Mouse (Mus musculus) right cerebral cortex, postnatal 4 days (tissue): ENCODE results near the gene 9430097D07Rik.
A peak's percentile ranks its signal among the peaks of the same experiment; 100 is the strongest.

Source experiments
- DNase-seq: peaks from one replicate; pipeline ENCODE4 v3.0.0-alpha.2; 2022

Gene 9430097D07Rik

GRCm38 (mm10) chr2:32596725-32597124, 21.2 kb upstream of the 9430097D07Rik start:
- DNase-seq = no peak

- no peak for DNase-seq
Observed at GRCm38 (mm10) chr2:32591249-32591648, 15.8 kb upstream of the 9430097D07Rik start.

GRCm38 (mm10) chr2:32590224-32590623, 14.7 kb upstream of the 9430097D07Rik start:
- DNase-seq = no peak

GRCm38 (mm10) chr2:32589213-32589795, 13.8 kb upstream of the 9430097D07Rik start:
- no peak for DNase-seq

- no peak for DNase-seq
Observed at GRCm38 (mm10) chr2:32587731-32588321, 12.3 kb upstream of the 9430097D07Rik start.

GRCm38 (mm10) chr2:32586871-32587351, 11.4 kb upstream of the 9430097D07Rik start, which contains the start of gene St6galnac4:
Gene St6galnac4 (plus strand): TSS chr2:32587095.
- DNase-seq = peak; percentile 88

GRCm38 (mm10) chr2:32585149-32585714, 9.7 kb upstream of the 9430097D07Rik start:
- no peak for DNase-seq

GRCm38 (mm10) chr2:32582830-32583799, 7.6 kb upstream of the 9430097D07Rik start:
- peak; percentile 64 for DNase-seq

- DNase-seq = peak; percentile 72
Observed at GRCm38 (mm10) chr2:32581450-32582095, 6.1 kb upstream of the 9430097D07Rik start.

- no peak for DNase-seq
Observed at GRCm38 (mm10) chr2:32578146-32579046, 2.9 kb upstream of the 9430097D07Rik start.

GRCm38 (mm10) chr2:32576532-32576931, 1.0 kb upstream of the 9430097D07Rik start:
- DNase-seq = no peak

GRCm38 (mm10) chr2:32574901-32575585, 441 bp downstream of the 9430097D07Rik start:
- peak; percentile 69 for DNase-seq

- DNase-seq = no peak
Observed at GRCm38 (mm10) chr2:32574497-32574896, 987 bp downstream of the 9430097D07Rik start, which contains the start of gene Pip5kl1. Gene Pip5kl1 (plus strand): TSS chr2:32574797.

- no peak for DNase-seq
Observed at GRCm38 (mm10) chr2:32572196-32572595, 3.3 kb downstream of the 9430097D07Rik start.

GRCm38 (mm10) chr2:32570698-32571494, 4.6 kb downstream of the 9430097D07Rik start, which contains the start of gene Dpm2:
Gene Dpm2 (plus strand): TSS chr2:32570858.
- peak; percentile 83 for DNase-seq

GRCm38 (mm10) chr2:32568941-32569340, 6.5 kb downstream of the 9430097D07Rik start:
- DNase-seq = no peak

- no peak for DNase-seq
Observed at GRCm38 (mm10) chr2:32568149-32568548, 7.3 kb downstream of the 9430097D07Rik start.

GRCm38 (mm10) chr2:32566536-32567063, 8.9 kb downstream of the 9430097D07Rik start:
- DNase-seq = peak; percentile 53

GRCm38 (mm10) chr2:32559570-32559969, 15.9 kb downstream of the 9430097D07Rik start:
- no peak for DNase-seq
